Comparison of ENCODE assay signal across 9 mouse cellular contexts in the genomic region with DNA sequence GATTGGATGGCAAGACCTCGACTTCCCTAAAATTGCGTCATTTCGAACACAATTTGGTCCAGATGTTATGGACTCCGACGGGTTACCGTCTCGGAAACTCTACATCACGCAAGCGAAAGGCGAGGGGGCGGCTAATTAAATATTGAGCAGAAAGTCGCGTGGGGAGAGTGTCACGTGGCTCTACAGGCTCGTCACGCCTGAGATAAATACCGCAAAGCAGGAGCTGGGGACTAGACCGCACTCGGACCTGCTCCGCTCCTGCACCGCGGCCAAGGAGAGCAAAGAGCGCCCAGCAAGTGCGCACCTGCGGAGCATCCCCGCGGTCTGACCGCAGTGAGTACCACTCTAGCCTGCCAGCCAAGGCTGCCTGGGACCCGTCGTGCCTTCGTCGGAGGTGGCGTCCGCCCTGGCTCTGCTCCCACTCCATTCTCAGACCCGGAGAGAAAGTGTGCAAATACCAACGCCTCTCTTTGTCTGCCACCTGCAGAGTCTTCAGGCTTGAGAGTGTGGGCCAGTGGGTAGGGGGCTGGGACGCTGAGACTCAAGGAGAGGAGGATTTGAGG. TPM values are rescaled to one million over a fixed set of nuclear protein-coding genes. Genes with fewer than 3 reads are reported as not detected.
DNase-seq lines count a peak whose midpoint lies in the region; ATAC-seq lines count a peak whose summit lies in the region.
"Had no signal": no experiment of that assay in that cellular context is flagged by ENCODE, and none has a peak within 500 bp of the region (broad histone marks: within the 10 kb centered on the region; RNA-seq: fewer than 3 reads in every experiment).

A gene (plus strand): TSS at position 51 of the 563 bp plus-strand sequence.

- WGBS in large intestine, adult 2 months = 2% methylated on average over 37 of the region's 37 CpGs
- 3% methylated on average over 37 of the region's 37 CpGs for WGBS in neural tube, embryonic 11.5 days

- H3K4me3 ChIP-seq in neural tube, embryonic 11.5 days (ENCODE audit: low read depth, low read length) = peak within 1 kb of the TSS; percentile 36

- H3K9me3 ChIP-seq in neural tube, embryonic 11.5 days (ENCODE audit: control insufficient read depth, low read length) = no peaks in the 10 kb centered on the region

- peak within 1 kb of the TSS; percentile 70 for H3K4me2 ChIP-seq in neural tube, embryonic 11.5 days (ENCODE audit: low read depth)

- H3K27ac ChIP-seq in neural tube, embryonic 11.5 days (ENCODE audit: low read depth, low read length) = no peak within 1 kb of the TSS

- no peak within 1 kb of the TSS for H3K9ac ChIP-seq in neural tube, embryonic 11.5 days (ENCODE audit: low read length)

- peak; percentile 68 for ATAC-seq in neural tube, embryonic 11.5 days (ENCODE audit: insufficient read depth, low FRiP score, low TSS enrichment)
- ATAC-seq in erythroid progenitor cell, adult 5-6 weeks (replicated peaks; ENCODE audit: low FRiP score, poor library complexity, severe bottlenecking) = no peak

- peak; percentile 4 to 8 for DNase-seq in cerebellum, postnatal 36 days
- DNase-seq in cerebellum, adult 11 months = no peak
- DNase-seq in right cerebral cortex, adult 18-20 months = peak; percentile 15
- no peak for DNase-seq in right cerebral cortex, postnatal 25 days
- DNase-seq in large intestine, adult 2 months (ENCODE audit: low read depth, low spot score) = no peak
- DNase-seq in neural tube, embryonic 11.5 days (ENCODE audit: low spot score) = peak; percentile 34
- no peak for DNase-seq in gastrocnemius, postnatal 14 days

- peaks cover 33% of the 10 kb centered on the region for H3K27me3 ChIP-seq in neural tube, embryonic 11.5 days (ENCODE audit: control insufficient read depth, insufficient read depth, low read length)

- H3K36me3 ChIP-seq in neural tube, embryonic 11.5 days (ENCODE audit: control insufficient read depth, insufficient read depth, low read length) = no peaks in the 10 kb centered on the region

- intact Hi-C loops in gastrocnemius, postnatal 14 days (cut with DNase I; ENCODE audit: low total_unique reads) = no loop called here

- 0 out of 2 replicates have a peak, but pooled peaks cover 7% of the 10 kb centered on the region for H3K4me1 ChIP-seq in neural tube, embryonic 11.5 days (ENCODE audit: control insufficient read depth, insufficient read depth, low read length)

RNA-seq across cellular contexts. Expression of the gene that starts here (rescaled TPM):
- polyA plus RNA-seq in large intestine, adult 2 months (2012; rRNA removed) = 10.3 and 32.5 TPM in 2 replicates
- 3.3 and 4.2 TPM in 2 replicates for polyA plus RNA-seq in neural tube, embryonic 11.5 days (2014; fragmentation: Nextera tagmentation; extraction: Ambion mirVana)
- total RNA-seq in erythroid progenitor cell, adult 5-6 weeks (2015; ENCODE audit: low replicate concordance) = not detected in 2 replicates
- not detected in 2 replicates for total RNA-seq in erythroid progenitor cell, adult 5-6 weeks (2017; ENCODE audit: low replicate concordance)
- not detected for total RNA-seq in gastrocnemius, postnatal 14 days (2021)
- polyA plus RNA-seq: spleen, adult 2 months had no signal

Comparison
In these comparisons a context has a peak if more than half of its experiments do, and no peak if none do; other contexts are left out.
1. DNase-seq: peak in cerebellum, postnatal 36 days (2 of 2), right cerebral cortex, adult 18-20 months (single experiment) and neural tube, embryonic 11.5 days (single experiment); none in cerebellum, adult 11 months (single experiment), right cerebral cortex, postnatal 25 days (single experiment), large intestine, adult 2 months (single experiment) and gastrocnemius, postnatal 14 days (single experiment).